Mouse (Mus musculus) mammary gland, adult 2 months (tissue): ENCODE data around the gene Esp22. TPM values are rescaled to one million over a fixed set of nuclear protein-coding genes. Genes with fewer than 3 reads are reported as not detected.

ENCODE experiments used
- polyA plus RNA-seq: library from polyadenylated mRNA; depleted of rRNA; stranded (reverse); fragments of >200 nt; gene quantifications from 2 replicates; pipeline ENCODE4 v1.2.3, GENCODE M21; 2012; ENCODE audit warnings: low replicate concordance; rRNA removed

Esp22 gene
- polyA plus RNA-seq: not detected in 2 replicates

GRCm38 (mm10) chr17:39095034-39095433 lies at the start of gene Esp22:
Gene Esp22, plus strand, starts transcription at chr17:39095334.

GRCm38 (mm10) chr17:39076937-39077336 lies 18.2 kb upstream of the Esp22 start, which contains the start of gene Esp23:
Gene Esp23, minus strand, starts transcription at chr17:39077037.

Other genes starting within 250 kb of the Esp22 start
- not detected in 2 replicates for gene Esp24, start 58.6 kb upstream of the Esp22 start, polyA plus RNA-seq
- gene Gm21903, start 52.0 kb upstream of the Esp22 start, polyA plus RNA-seq: not detected in 2 replicates
- gene Esp23, start 18.3 kb upstream of the Esp22 start, polyA plus RNA-seq: not detected in 2 replicates